Mouse (Mus musculus): ENCODE data around the gene Prkg1.
A peak's percentile ranks its signal among the peaks of the same experiment; 100 is the strongest.

The Prkg1 gene

GRCm38 (mm10) chr19:30554467-30554881 is 1210.4 kb downstream of the Prkg1 start:
- DNase-seq: peak; percentile 82

- DNase-seq: peak; percentile 55
These were observed 1211.1 kb downstream of the Prkg1 start for GRCm38 (mm10) chr19:30553740-30554139.

- DNase-seq: no peak
These were observed 1212.6 kb downstream of the Prkg1 start for GRCm38 (mm10) chr19:30552260-30552659.

GRCm38 (mm10) chr19:30549854-30550647 is 1214.8 kb downstream of the Prkg1 start:
- DNase-seq: peak; percentile 28

- DNase-seq: peak; percentile 88
These were observed 1215.6 kb downstream of the Prkg1 start, which contains the start of gene Dkk1 for GRCm38 (mm10) chr19:30549044-30549853. Gene Dkk1, minus strand, starts transcription at chr19:30549665.

- DNase-seq: peak; percentile 58
These were observed 1216.3 kb downstream of the Prkg1 start for GRCm38 (mm10) chr19:30548411-30549043.

- peak; percentile 58 for DNase-seq
These were observed 1225.4 kb downstream of the Prkg1 start for GRCm38 (mm10) chr19:30539365-30539941.

- DNase-seq: no peak
These were observed 1248.1 kb downstream of the Prkg1 start for GRCm38 (mm10) chr19:30516771-30517170.
